Mouse (Mus musculus): ENCODE measurements at regions not wholly inside any gene's neighbourhood (a gene's known extent, or its start where the extent isn't known, plus 50 kb on each side); places are given as distances from the start of the nearest gene placed in this dataset.

DNA sequence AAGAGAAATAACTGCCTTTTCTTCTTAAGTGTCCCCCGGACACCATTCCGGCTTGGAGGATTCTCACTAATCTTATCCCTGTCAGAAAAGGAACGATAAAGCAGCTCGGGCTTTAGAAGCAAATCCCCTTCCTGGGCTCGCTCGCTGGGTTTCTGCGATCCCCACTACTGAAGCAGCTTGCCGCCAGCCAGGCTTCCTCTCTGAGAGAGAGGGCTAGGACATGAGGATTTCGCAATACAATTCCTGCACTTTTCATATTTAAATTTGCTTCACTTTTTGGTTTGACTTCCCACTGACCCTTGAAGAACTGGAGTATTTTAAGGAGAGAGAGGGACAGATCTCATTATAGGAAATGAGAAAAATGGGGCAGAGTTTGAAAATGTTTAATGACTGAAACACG, 149.4 kb upstream of the Pitx1 start:
- Histone ChIP-seq H3K4me1 (peaks cover 7% of the 10 kb centered on the region; the same call in 1 of the 2 replicates), H3K36me3 (no peaks in the 10 kb centered on the region), H3K4me2 (no peak overlapping the region), H3K9ac (no peak overlapping the region), H3K27me3 (replicated peaks) (peaks cover 39% of the 10 kb centered on the region), H3K4me3 (no peak overlapping the region), H3K27ac (replicated peaks) (no peak overlapping the region), H3K9me3 (no peaks in the 10 kb centered on the region)
- ATAC-seq (ENCODE audit: extremely low read depth, insufficient number of reproducible peaks, low FRiP score, low TSS enrichment): no peak
- 27% methylated on average over 10 of the region's 10 CpGs for WGBS

DNA sequence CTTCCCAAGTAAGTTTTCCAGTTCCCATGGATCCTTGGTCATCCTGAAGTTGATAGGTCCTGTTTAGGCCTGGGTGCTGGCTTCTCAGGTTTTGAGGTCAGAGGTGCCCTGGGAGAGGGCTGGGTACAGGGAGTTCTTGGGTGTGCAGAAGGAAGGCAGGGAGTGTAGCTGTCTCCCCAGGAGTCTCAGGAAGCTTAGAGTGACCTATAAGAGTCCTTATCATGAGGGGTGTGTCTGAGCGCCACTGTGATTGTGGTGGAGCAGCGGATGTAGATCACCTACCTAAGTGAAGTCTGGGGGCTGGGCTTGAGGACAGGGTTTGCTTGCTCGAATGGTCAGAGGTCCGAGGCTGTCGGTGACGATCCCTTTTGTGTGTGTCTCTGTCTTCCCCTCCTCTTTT, 148.8 kb upstream of the Pitx1 start:
- peaks cover 7% of the 10 kb centered on the region; the same call in 1 of the 2 replicates for H3K4me1 ChIP-seq
- peaks cover 38% of the 10 kb centered on the region for H3K27me3 ChIP-seq (replicated peaks)
- no peak overlapping the region for H3K9ac ChIP-seq
- no peaks in the 10 kb centered on the region for H3K9me3 ChIP-seq
- no peak for ATAC-seq (ENCODE audit: extremely low read depth, insufficient number of reproducible peaks, low FRiP score, low TSS enrichment)
- no peak overlapping the region for H3K4me3 ChIP-seq
- H3K27ac ChIP-seq (replicated peaks): no peak overlapping the region
- WGBS: 48% methylated on average over 6 of the region's 6 CpGs
- no peak overlapping the region for H3K4me2 ChIP-seq
- no peaks in the 10 kb centered on the region for H3K36me3 ChIP-seq

DNA sequence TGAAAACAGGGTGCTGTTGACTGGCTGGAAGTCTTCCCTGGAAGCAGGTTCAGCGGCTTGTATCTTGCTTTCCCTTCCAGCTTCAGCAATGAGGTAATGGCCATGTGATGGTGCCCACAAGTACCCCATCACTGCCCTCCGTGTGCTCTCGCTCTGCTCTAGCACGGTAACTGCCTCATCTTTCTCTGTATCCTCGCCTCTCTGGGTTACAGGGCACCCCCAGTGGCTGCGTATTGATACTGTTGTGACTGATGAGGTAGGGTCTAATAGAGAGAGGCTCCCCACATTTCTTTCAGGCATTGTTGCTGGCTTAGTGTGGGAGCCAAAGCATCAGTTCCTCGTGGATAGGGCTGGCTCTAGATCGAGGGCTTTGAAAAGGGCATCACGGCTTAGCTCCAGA, 147.9 kb upstream of the Pitx1 start:
- ATAC-seq (ENCODE audit: extremely low read depth, insufficient number of reproducible peaks, low FRiP score, low TSS enrichment): no peak
- Histone ChIP-seq H3K9ac (no peak overlapping the region), H3K4me3 (no peak overlapping the region), H3K9me3 (no peaks in the 10 kb centered on the region), H3K4me2 (no peak overlapping the region), H3K27ac (replicated peaks) (no peak overlapping the region), H3K36me3 (no peaks in the 10 kb centered on the region), H3K4me1 (peaks cover 7% of the 10 kb centered on the region; the same call in 1 of the 2 replicates), H3K27me3 (replicated peaks) (peaks cover 37% of the 10 kb centered on the region)
- WGBS: 42% methylated on average over 9 of the region's 9 CpGs

DNA sequence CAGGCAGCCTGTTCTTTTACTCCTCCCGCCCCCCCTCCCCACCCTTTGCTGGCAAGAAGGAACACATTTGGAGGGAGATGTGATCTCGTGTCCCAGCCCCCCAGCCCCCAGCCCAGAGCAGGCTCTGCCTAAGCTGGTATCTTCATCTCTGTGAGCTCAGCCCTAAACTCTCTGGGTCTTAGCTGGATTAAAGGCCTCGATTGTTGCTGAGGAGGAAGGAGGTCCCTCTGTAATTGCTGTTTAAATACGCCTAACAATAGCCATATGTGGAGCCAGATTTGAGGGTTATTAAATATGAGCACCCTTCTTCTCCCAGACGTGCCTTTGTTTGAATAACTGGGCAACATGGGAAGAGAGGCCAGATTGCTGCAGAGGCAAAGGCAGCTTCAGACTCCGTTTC, 145.0 kb upstream of the Pitx1 start:
- Histone ChIP-seq H3K27me3 (replicated peaks) (peaks cover 28% of the 10 kb centered on the region), H3K27ac (replicated peaks) (no peak overlapping the region), H3K9ac (no peak overlapping the region), H3K4me2 (no peak overlapping the region), H3K9me3 (no peaks in the 10 kb centered on the region), H3K4me1 (peaks cover 20% of the 10 kb centered on the region), H3K4me3 (no peak overlapping the region), H3K36me3 (no peaks in the 10 kb centered on the region)
- ATAC-seq (ENCODE audit: extremely low read depth, insufficient number of reproducible peaks, low FRiP score, low TSS enrichment): no peak
- 62% methylated on average over 6 of the region's 6 CpGs for WGBS

DNA sequence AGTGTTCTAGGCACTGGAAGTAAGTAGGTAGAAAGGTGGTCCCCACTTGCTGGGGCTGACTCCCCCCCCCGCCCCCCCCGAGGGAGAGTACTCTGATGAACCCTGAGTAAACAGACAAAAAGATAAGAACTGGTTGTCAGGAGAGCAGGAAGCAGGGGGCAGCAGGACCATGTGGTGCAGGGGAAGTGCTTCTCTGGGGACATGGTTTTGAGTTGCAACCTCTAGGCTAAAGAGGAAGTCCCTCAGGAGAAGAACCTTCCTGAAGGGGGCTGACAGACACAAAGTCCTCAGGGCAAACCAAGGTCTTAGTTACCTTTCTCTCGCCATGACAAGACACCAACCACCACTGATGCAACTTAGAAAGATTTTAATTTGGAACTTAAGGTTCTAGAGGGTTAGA, 141.9 kb upstream of the Pitx1 start:
- WGBS: 50% methylated on average over 3 of the region's 3 CpGs
- Histone ChIP-seq H3K4me3 (no peak overlapping the region), H3K9ac (no peak overlapping the region), H3K36me3 (no peaks in the 10 kb centered on the region), H3K27me3 (replicated peaks) (peaks cover 6% of the 10 kb centered on the region), H3K27ac (replicated peaks) (no peak overlapping the region), H3K4me1 (peaks cover 16% of the 10 kb centered on the region), H3K9me3 (no peaks in the 10 kb centered on the region), H3K4me2 (no peak overlapping the region)
- ATAC-seq (ENCODE audit: extremely low read depth, insufficient number of reproducible peaks, low FRiP score, low TSS enrichment): no peak

DNA sequence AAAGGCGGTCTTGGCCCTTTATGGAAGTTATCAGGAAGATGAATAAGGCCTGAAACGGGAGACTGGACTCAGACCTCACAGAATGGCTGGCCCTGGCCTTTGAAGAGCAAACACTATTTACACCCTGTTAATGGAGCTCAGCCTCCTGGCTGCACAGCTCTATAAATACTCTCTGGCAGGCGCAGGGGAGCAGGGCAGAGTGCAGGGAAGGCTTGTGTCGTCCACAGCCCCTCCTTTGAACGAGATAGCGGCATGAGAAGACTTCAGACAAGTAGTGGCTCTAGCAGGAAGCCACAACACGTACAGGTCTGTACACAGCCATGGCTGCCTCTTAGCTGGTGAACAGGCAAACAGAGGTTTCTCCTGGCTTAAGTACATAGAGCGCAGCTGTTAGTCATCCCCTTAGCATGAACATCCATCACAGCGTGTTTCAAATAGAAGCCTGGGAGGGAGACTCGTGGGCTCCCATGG, 141.0 kb upstream of the Pitx1 start:
- peak overlapping the region; percentile 55 for H3K4me2 ChIP-seq
- H3K27ac ChIP-seq (replicated peaks): peak overlapping the region; percentile 58
- peaks cover 16% of the 10 kb centered on the region for H3K4me1 ChIP-seq
- no peak; the same call in 1 of the 2 replicates for ATAC-seq (ENCODE audit: extremely low read depth, insufficient number of reproducible peaks, low FRiP score, low TSS enrichment)
- H3K27me3 ChIP-seq (replicated peaks): no peaks in the 10 kb centered on the region
- 0 out of 2 replicates have a peak, but pooled peaks cover 5% of the 10 kb centered on the region for H3K9me3 ChIP-seq
- 22% methylated on average over 10 of the region's 10 CpGs for WGBS
- H3K36me3 ChIP-seq: no peaks in the 10 kb centered on the region
- H3K4me3 ChIP-seq: peak overlapping the region; percentile 22; the same call in 1 of the 2 replicates
- peak overlapping the region; percentile 53; the same call in 1 of the 2 replicates for H3K9ac ChIP-seq

DNA sequence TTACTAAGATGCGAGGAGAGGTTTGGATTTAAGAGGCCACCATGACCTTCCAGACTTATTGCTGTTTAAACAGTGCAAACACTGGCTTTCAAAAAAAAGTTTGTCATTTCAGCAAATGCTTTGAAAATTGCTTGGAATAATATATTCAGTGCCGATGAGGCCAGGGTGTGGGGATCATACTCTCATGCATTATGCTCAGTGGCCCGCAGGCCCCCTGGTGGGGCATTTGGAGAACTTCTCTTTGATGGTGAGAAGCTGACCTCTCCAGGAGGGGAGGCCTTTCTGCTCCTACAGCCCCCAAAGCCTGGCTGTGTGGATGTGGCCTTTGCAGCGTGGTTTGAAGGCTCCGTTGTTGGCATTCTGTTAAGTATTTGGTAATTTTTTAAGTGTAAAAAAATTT, 138.1 kb upstream of the Pitx1 start:
- WGBS: 62% methylated on average over 5 of the region's 5 CpGs
- Histone ChIP-seq H3K4me3 (no peak overlapping the region), H3K4me1 (peaks cover 16% of the 10 kb centered on the region), H3K27ac (replicated peaks) (no peak overlapping the region), H3K4me2 (no peak overlapping the region), H3K9ac (no peak overlapping the region), H3K9me3 (peaks cover 12% of the 10 kb centered on the region; the same call in 1 of the 2 replicates), H3K27me3 (replicated peaks) (no peaks in the 10 kb centered on the region), H3K36me3 (no peaks in the 10 kb centered on the region)
- no peak for ATAC-seq (ENCODE audit: extremely low read depth, insufficient number of reproducible peaks, low FRiP score, low TSS enrichment)

DNA sequence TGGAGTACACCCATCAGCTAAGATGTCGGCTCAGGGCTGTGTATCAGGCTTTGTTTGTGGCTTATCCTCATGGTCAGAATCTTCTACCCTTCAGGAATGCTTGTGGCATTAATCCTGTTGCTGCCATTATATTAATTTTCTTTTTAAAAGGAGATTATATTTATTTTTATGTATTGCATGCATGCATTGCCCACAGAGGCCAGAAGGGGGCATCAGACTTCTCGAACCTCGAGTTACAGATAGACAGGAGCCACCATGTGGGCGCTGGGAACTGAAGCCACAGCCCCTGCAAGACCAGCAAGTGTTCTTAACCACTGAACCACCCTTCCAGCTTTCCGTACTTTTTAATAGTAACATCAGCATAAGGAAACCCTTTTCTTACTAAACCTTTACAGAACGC, 134.7 kb upstream of the Pitx1 start:
- no peak overlapping the region for H3K4me2 ChIP-seq
- no peak overlapping the region for H3K27ac ChIP-seq (replicated peaks)
- ATAC-seq (ENCODE audit: extremely low read depth, insufficient number of reproducible peaks, low FRiP score, low TSS enrichment): no peak
- peaks cover 12% of the 10 kb centered on the region; the same call in 1 of the 2 replicates for H3K9me3 ChIP-seq
- H3K36me3 ChIP-seq: no peaks in the 10 kb centered on the region
- H3K27me3 ChIP-seq (replicated peaks): 0 out of 2 replicates have a peak, but pooled peaks cover 18% of the 10 kb centered on the region
- no peak overlapping the region for H3K9ac ChIP-seq
- WGBS: 77% methylated on average over 6 of the region's 6 CpGs
- peaks cover 11% of the 10 kb centered on the region for H3K4me1 ChIP-seq
- no peak overlapping the region for H3K4me3 ChIP-seq

DNA sequence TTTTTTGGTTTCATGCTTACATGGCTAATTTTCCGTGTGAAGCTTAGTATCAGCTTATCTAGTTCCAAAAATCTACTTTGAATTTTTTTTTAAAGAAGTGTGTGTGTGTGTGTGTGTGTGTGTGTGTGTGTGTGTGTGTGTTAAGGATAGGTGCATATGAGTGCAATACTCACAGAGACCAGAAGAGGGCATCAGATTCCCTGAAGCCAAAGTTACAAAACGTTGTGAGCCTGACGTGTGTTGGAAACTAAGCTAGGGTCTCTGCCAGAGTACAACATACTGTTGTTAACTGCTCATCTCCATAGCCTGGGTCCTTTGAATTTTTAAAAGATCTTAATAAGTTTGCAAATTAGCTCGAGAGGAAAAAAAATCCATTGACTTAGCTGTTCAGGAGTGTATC, 133.5 kb upstream of the Pitx1 start:
- 86% methylated on average over 4 of the region's 4 CpGs for WGBS
- H3K27ac ChIP-seq (replicated peaks): no peak overlapping the region
- no peak for ATAC-seq (ENCODE audit: extremely low read depth, insufficient number of reproducible peaks, low FRiP score, low TSS enrichment)
- no peak overlapping the region for H3K9ac ChIP-seq
- H3K4me2 ChIP-seq: no peak overlapping the region
- H3K4me1 ChIP-seq: peaks cover 15% of the 10 kb centered on the region
- no peaks in the 10 kb centered on the region for H3K36me3 ChIP-seq
- H3K4me3 ChIP-seq: no peak overlapping the region
- H3K27me3 ChIP-seq (replicated peaks): peaks cover 30% of the 10 kb centered on the region
- H3K9me3 ChIP-seq: peaks cover 12% of the 10 kb centered on the region; the same call in 1 of the 2 replicates

DNA sequence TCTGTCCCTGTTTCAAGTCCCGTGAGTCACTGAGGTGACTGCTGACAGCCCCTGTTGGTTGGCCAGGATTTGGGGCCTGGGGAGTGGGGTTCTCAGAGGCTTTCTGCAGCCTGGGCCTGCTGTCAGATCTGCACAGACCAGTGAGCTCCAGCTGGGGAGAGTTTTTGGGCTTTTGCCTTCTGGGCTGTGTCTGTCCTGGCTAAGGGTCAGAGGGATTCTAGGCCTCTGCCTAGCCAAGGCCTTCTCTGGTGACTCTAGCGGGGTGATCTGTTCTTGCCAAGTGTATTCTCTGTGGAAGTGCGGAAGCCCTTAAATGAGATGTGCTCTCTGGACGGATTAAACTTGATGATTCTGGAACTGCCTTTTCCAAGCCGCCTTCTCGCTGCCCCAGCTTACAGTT, 131.2 kb upstream of the Pitx1 start:
- H3K4me3 ChIP-seq: no peak overlapping the region
- H3K27me3 ChIP-seq (replicated peaks): peaks cover 53% of the 10 kb centered on the region
- H3K36me3 ChIP-seq: no peaks in the 10 kb centered on the region
- H3K4me2 ChIP-seq: no peak overlapping the region
- H3K27ac ChIP-seq (replicated peaks): no peak overlapping the region
- WGBS: 83% methylated on average over 6 of the region's 6 CpGs
- H3K9ac ChIP-seq: no peak overlapping the region
- H3K9me3 ChIP-seq: peaks cover 8% of the 10 kb centered on the region; the same call in 1 of the 2 replicates
- peaks cover 19% of the 10 kb centered on the region for H3K4me1 ChIP-seq
- no peak for ATAC-seq (ENCODE audit: extremely low read depth, insufficient number of reproducible peaks, low FRiP score, low TSS enrichment)

DNA sequence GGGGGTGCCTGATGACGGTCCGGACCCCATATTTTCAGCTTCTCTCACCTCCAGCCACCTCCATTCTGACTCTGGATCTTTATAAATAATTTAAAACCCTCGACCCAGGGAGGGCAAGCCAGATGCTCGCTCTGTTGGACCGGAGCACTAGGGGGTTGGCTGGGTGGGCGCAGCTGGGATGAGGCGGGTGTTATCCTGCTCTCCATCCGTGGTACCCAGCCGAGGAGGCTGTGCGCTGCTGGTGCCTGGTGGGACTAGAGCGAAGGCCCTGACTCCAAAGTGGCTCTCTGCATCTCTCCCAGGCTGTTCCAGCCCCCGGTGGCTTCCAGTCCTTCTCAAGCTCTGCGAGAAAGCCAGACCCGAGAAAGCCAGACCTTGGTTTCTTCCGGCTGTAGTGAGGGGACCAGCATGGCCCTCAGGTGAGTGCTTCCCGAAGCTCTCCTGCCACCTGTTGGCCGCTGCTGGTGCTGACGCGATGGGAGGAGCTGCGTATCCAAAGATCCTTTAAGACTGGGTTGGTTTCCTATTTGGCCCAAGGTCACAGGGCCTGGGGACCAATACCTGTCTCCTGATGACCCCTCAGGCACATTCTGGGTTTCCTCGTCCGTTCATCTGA, 127.1 kb upstream of the Pitx1 start:
- H3K36me3 ChIP-seq: no peaks in the 10 kb centered on the region
- peak overlapping the region; percentile 32 for H3K4me3 ChIP-seq
- no peak overlapping the region for H3K27ac ChIP-seq (replicated peaks)
- H3K27me3 ChIP-seq (replicated peaks): peaks cover 72% of the 10 kb centered on the region
- peak overlapping the region; percentile 59 for H3K9ac ChIP-seq
- H3K4me2 ChIP-seq: peak overlapping the region; percentile 66
- ATAC-seq (ENCODE audit: extremely low read depth, insufficient number of reproducible peaks, low FRiP score, low TSS enrichment): no peak
- peaks cover 19% of the 10 kb centered on the region for H3K4me1 ChIP-seq
- WGBS: 11% methylated on average over 22 of the region's 22 CpGs
- no peaks in the 10 kb centered on the region for H3K9me3 ChIP-seq

DNA sequence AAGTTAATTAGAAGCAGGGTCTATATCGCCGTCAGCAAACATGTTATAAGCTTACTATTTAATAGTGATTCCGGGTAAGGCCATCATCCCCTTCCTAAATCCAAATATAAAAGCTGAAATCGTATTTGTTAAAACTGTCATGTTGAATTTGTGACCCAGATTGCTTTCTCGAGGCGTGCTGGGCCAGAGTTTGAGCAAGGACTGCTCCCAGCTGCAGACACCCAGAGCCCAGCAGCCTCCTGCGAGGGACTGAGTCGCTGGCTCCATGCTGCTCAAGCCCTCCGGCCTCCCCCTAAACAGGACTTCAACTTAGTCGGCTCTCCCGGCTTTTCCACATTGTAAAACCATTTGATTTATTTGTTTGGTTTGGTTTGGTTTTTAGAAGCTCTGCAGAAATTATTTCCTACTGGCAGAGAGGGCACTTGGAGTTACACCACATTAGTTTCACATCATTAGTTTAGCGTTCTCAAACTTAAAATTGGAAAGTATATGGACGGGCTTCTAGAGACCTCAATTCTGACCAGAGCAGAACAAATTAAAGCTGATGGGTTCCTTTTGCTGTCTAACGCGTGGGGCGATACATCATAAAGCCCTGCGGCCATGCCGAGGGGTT, 126.4 kb upstream of the Pitx1 start:
- Histone ChIP-seq H3K27me3 (replicated peaks) (peaks cover 74% of the 10 kb centered on the region), H3K27ac (replicated peaks) (no peak overlapping the region), H3K4me2 (no peak overlapping the region), H3K9ac (no peak overlapping the region), H3K4me3 (no peak overlapping the region), H3K36me3 (no peaks in the 10 kb centered on the region), H3K4me1 (peaks cover 19% of the 10 kb centered on the region), H3K9me3 (no peaks in the 10 kb centered on the region)
- no peak for ATAC-seq (ENCODE audit: extremely low read depth, insufficient number of reproducible peaks, low FRiP score, low TSS enrichment)
- WGBS: 42% methylated on average over 18 of the region's 18 CpGs
